Comparison of ENCODE assay signal across 8 mouse cellular contexts in the genomic region with DNA sequence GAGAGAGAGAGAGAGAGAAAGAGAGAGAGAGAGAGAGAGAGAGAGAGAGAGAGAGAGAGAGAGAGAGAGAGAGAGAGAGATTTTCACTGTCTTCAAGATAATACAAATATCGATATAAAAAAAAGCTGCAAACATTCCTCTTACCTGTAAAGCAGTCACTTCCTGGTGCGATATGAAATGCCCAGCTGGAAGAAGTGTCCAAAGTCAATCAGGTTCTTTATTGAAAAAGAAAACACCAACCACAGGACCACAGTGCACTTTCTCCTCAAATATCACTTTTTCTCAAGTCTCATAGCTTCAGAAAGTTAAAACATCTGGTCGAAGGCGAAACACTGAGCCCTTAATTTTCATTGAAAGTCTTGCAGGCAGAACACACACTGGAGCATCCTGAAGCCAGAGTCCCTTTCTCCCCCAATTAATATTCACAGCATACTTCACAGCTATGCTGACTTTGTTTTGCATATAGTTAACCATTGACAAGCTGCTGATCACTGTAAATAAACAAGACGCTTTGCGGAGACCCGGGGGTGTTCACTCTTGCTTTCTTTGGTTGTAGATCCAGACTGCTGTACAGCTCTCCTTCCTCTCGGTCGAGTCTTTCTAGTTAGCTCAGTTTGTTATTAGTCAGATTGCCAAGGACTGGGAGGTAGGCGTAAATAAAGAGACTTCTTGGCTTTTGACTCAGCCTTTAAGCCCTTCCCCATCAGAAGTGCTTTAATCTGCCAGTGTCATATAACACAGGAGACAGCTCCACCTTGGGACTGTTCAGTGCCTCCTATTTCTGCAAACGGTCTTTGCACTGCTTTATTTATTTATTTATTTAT. TPM values are rescaled to one million over a fixed set of nuclear protein-coding genes. Genes with fewer than 3 reads are reported as not detected.
DNase-seq lines count a peak whose midpoint lies in the region; ATAC-seq lines count a peak whose summit lies in the region.

TSS of gene Slitrk6 (minus strand) at position 666 of the 824 bp plus-strand sequence.

- peaks cover 4% of the 10 kb centered on the region; the same call in 1 of the 2 replicates for H3K4me1 ChIP-seq in forebrain, embryonic 12.5 days
- 0 out of 2 replicates have a peak, but pooled peaks cover 2% of the 10 kb centered on the region for H3K4me1 ChIP-seq in midbrain, embryonic 16.5 days (ENCODE audit: control insufficient read depth, insufficient read depth, low read length)

- no peak within 1 kb of the TSS for H3K9ac ChIP-seq in forebrain, embryonic 12.5 days
- peak within 1 kb of the TSS; percentile 61 for H3K9ac ChIP-seq in midbrain, embryonic 16.5 days (ENCODE audit: low read depth, low read length)

- H3K27me3 ChIP-seq in forebrain, embryonic 12.5 days, result no peaks in the 10 kb centered on the region
- no peaks in the 10 kb centered on the region for H3K27me3 ChIP-seq in midbrain, embryonic 16.5 days (ENCODE audit: control insufficient read depth, insufficient read depth, low read depth, low read length)

- no peaks in the 10 kb centered on the region for H3K36me3 ChIP-seq in forebrain, embryonic 12.5 days (replicated peaks)
- 0 out of 2 replicates have a peak, but pooled peaks cover 5% of the 10 kb centered on the region for H3K36me3 ChIP-seq in midbrain, embryonic 16.5 days (ENCODE audit: control insufficient read depth, insufficient read depth, low read length)

- no peak within 1 kb of the TSS for H3K4me3 ChIP-seq in forebrain, embryonic 12.5 days (replicated peaks)
- H3K4me3 ChIP-seq in midbrain, embryonic 16.5 days (ENCODE audit: low read depth, low read length), result peak within 1 kb of the TSS; percentile 33

- H3K4me2 ChIP-seq in forebrain, embryonic 12.5 days, result 0 out of 2 replicates have a peak within 1 kb of the TSS, but pooled peaks have one; percentile 22
- H3K4me2 ChIP-seq in midbrain, embryonic 16.5 days (ENCODE audit: low read length), result peak within 1 kb of the TSS; percentile 59

- peak; percentile 6 for DNase-seq in layer of hippocampus, adult 11-12 months (ENCODE audit: low spot score)
- no peak for DNase-seq in layer of hippocampus, adult 9-10 months (ENCODE audit: low spot score)
- peak; percentile 1 for DNase-seq in kidney, postnatal 14 days
- DNase-seq in gastrocnemius, postnatal 25 days, result no peak
- no peak for DNase-seq in spleen, adult 18-20 months
- no peak for DNase-seq in adipocyte (ENCODE audit: low spot score)

- ATAC-seq in forebrain, embryonic 12.5 days (ENCODE audit: low FRiP score), result peak; percentile 70; the same call in 1 of the 2 replicates
- peak; percentile 95 for ATAC-seq in midbrain, embryonic 16.5 days

- H3K9me3 ChIP-seq in forebrain, embryonic 12.5 days, result no peaks in the 10 kb centered on the region
- H3K9me3 ChIP-seq in midbrain, embryonic 16.5 days (replicated peaks; ENCODE audit: control insufficient read depth, low read length, poor library complexity, severe bottlenecking), result no peaks in the 10 kb centered on the region; the same call in 1 of the 2 replicates

- H3K27ac ChIP-seq in forebrain, embryonic 12.5 days, result no peak within 1 kb of the TSS
- H3K27ac ChIP-seq in midbrain, embryonic 16.5 days (ENCODE audit: low read length), result peak within 1 kb of the TSS; percentile 17

- WGBS in forebrain, embryonic 12.5 days, result 38% methylated on average over 11 of the region's 11 CpGs
- 25% methylated on average over 11 of the region's 11 CpGs for WGBS in midbrain, embryonic 16.5 days

RNA-seq across cellular contexts. Expression of gene Slitrk6, which starts in this region (rescaled TPM):
- 0.92 and 1.8 TPM in 2 replicates for polyA plus RNA-seq in forebrain, embryonic 12.5 days (2016; fragmentation: Nextera tagmentation; extraction: Ambion mirVana)
- 7.1 and 11.0 TPM in 2 replicates for polyA plus RNA-seq in midbrain, embryonic 16.5 days (2015; fragmentation: Nextera tagmentation; extraction: Ambion mirVana)
- under 1 TPM; 0.26 to 0.29 TPM for total RNA-seq in gastrocnemius, postnatal 25 days (2021)

Comparison
In these comparisons a context has a peak if more than half of its experiments do, and no peak if none do; other contexts are left out.
1. DNase-seq: peak in layer of hippocampus, adult 11-12 months (single experiment) and kidney, postnatal 14 days (single experiment); none in layer of hippocampus, adult 9-10 months (single experiment), gastrocnemius, postnatal 25 days (single experiment), spleen, adult 18-20 months (0 of 2) and adipocyte (single experiment).